ENCODE assay signal across 8 mouse cellular contexts in genomic region chr4:140439856-140440255, GRCm38 (mm10).
DNase-seq lines count a peak whose midpoint lies in the region; ATAC-seq lines count a peak whose summit lies in the region.

No protein-coding gene starts in this region.

- no peak overlapping the region for H3K27ac ChIP-seq in midbrain, embryonic 11.5 days (ENCODE audit: low read depth, low read length)
- no peak overlapping the region for H3K27ac ChIP-seq in midbrain, embryonic 16.5 days (ENCODE audit: low read length)

- H3K4me1 ChIP-seq in midbrain, embryonic 11.5 days (ENCODE audit: control insufficient read depth, insufficient read depth, low read length), result no peaks in the 10 kb centered on the region
- H3K4me1 ChIP-seq in midbrain, embryonic 16.5 days (ENCODE audit: control insufficient read depth, insufficient read depth, low read length), result 0 out of 2 replicates have a peak, but pooled peaks cover 2% of the 10 kb centered on the region

- no peaks in the 10 kb centered on the region for H3K9me3 ChIP-seq in midbrain, embryonic 11.5 days (ENCODE audit: control insufficient read depth, low read length)
- no peaks in the 10 kb centered on the region for H3K9me3 ChIP-seq in midbrain, embryonic 16.5 days (replicated peaks; ENCODE audit: control insufficient read depth, low read length, poor library complexity, severe bottlenecking)

- no peaks in the 10 kb centered on the region for H3K27me3 ChIP-seq in midbrain, embryonic 11.5 days (ENCODE audit: control insufficient read depth, insufficient read depth, low read length)
- H3K27me3 ChIP-seq in midbrain, embryonic 16.5 days (ENCODE audit: control insufficient read depth, insufficient read depth, low read depth, low read length), result no peaks in the 10 kb centered on the region

- DNase-seq in midbrain, embryonic 11.5 days (ENCODE audit: low spot score, missing footprints), result peak; percentile 92
- peak; percentile 40 for DNase-seq in adrenal gland, postnatal 25 days
- peak; percentile 59 to 68 for DNase-seq in kidney, postnatal 25 days
- DNase-seq in thymus, postnatal 0 days (ENCODE audit: low spot score), result peak; percentile 15
- no peak for DNase-seq in cerebellum, adult 18-20 months
- DNase-seq in cerebellum, postnatal 36 days, result no peak
- no peak for DNase-seq in left cerebral cortex, adult 18-20 months (ENCODE audit: low spot score in 2 of 2)

- H3K9ac ChIP-seq in midbrain, embryonic 11.5 days (ENCODE audit: low read length), result no peak overlapping the region
- no peak overlapping the region for H3K9ac ChIP-seq in midbrain, embryonic 16.5 days (ENCODE audit: low read depth, low read length)

- ATAC-seq in midbrain, embryonic 11.5 days (ENCODE audit: low FRiP score), result no peak
- no peak for ATAC-seq in midbrain, embryonic 16.5 days

- H3K36me3 ChIP-seq in midbrain, embryonic 11.5 days (ENCODE audit: control insufficient read depth, insufficient read depth, low read length), result no peaks in the 10 kb centered on the region
- no peaks in the 10 kb centered on the region for H3K36me3 ChIP-seq in midbrain, embryonic 16.5 days (ENCODE audit: control insufficient read depth, insufficient read depth, low read length)

- no peak overlapping the region for H3K4me3 ChIP-seq in midbrain, embryonic 11.5 days (ENCODE audit: low read depth, low read length)
- H3K4me3 ChIP-seq in midbrain, embryonic 16.5 days (ENCODE audit: low read depth, low read length), result no peak overlapping the region

- WGBS in midbrain, embryonic 11.5 days, result 32% methylated on average over 3 of the region's 3 CpGs
- 29% methylated on average over 3 of the region's 3 CpGs for WGBS in midbrain, embryonic 16.5 days

- H3K4me2 ChIP-seq in midbrain, embryonic 11.5 days, result no peak overlapping the region
- no peak overlapping the region for H3K4me2 ChIP-seq in midbrain, embryonic 16.5 days (ENCODE audit: low read length)

Comparison
In these comparisons a context has a peak if more than half of its experiments do, and no peak if none do; other contexts are left out.
1. DNase-seq: peak in midbrain, embryonic 11.5 days (single experiment), adrenal gland, postnatal 25 days (single experiment), kidney, postnatal 25 days (2 of 2) and thymus, postnatal 0 days (single experiment); none in cerebellum, adult 18-20 months (0 of 2), cerebellum, postnatal 36 days (0 of 2) and left cerebral cortex, adult 18-20 months (0 of 2).